Mouse (Mus musculus) liver, postnatal 0 days (tissue): Measurements from ENCODE around the gene Crybb1. TPM values are rescaled to one million over a fixed set of nuclear protein-coding genes. Genes with fewer than 3 reads are reported as not detected.

ENCODE experiments used
- ATAC-seq: fragments of 200-750 bp; cut with Nextera tagmentation; 2 replicates; pipeline ENCODE4 v1.8.0; 2017; ENCODE audit warnings: mild to moderate bottlenecking, moderate library complexity
- DNase-seq: peaks from one replicate; pipeline ENCODE4 v3.0.0-alpha.2; 2016
- H3K27ac ChIP-seq: fragments of 300-500 bp; sonication (generic); 2 replicates; pipeline ENCODE4 v1.5.1; 2014; ENCODE audit warnings: antibody characterized with exemption, moderate library complexity, mild to moderate bottlenecking, low read depth
- H3K27me3 ChIP-seq: fragments of 300-500 bp; sonication (generic); 2 replicates; pipeline ENCODE4 v1.6.1; 2014; ENCODE audit warnings: low read length, control low read depth, mixed read lengths; ENCODE audit not compliant: insufficient read depth
- H3K36me3 ChIP-seq: fragments of 300-500 bp; sonication (generic); replicated peaks from 2 replicates; pipeline ENCODE4 v1.6.1; 2014; ENCODE audit warnings: mild to moderate bottlenecking, control low read depth, low read length, moderate library complexity, mixed read lengths; ENCODE audit not compliant: insufficient read depth
- H3K4me1 ChIP-seq: fragments of 300-500 bp; sonication (generic); 2 replicates; pipeline ENCODE4 v1.6.1; 2014; ENCODE audit warnings: antibody characterized with exemption, mild to moderate bottlenecking, control low read depth; ENCODE audit not compliant: insufficient read depth
- H3K4me2 ChIP-seq: fragments of 300-500 bp; sonication (generic); 2 replicates; pipeline ENCODE4 v1.6.1; 2014; ENCODE audit warnings: low read depth, mild to moderate bottlenecking, low read length, moderate library complexity, mixed read lengths
- H3K4me3 ChIP-seq: fragments of 300-500 bp; sonication (generic); 2 replicates; pipeline ENCODE4 v1.5.1; 2014; ENCODE audit warnings: low read depth, low read length
- H3K9ac ChIP-seq: fragments of 300-500 bp; sonication (generic); replicated peaks from 2 replicates; pipeline ENCODE4 v1.6.1; 2014; ENCODE audit warnings: mild to moderate bottlenecking, moderate library complexity
- H3K9me3 ChIP-seq: fragments of 300-500 bp; sonication (generic); 2 replicates; pipeline ENCODE4 v1.6.1; 2016; ENCODE audit warnings: mild to moderate bottlenecking, control low read depth, low read length, mixed read lengths
- CTCF ChIP-seq: sonication (generic); IDR thresholded peaks from 2 replicates; pipeline ENCODE4 v1.5.1; 2016; ENCODE audit warnings: antibody characterized with exemption, low read depth
- EP300 ChIP-seq: IDR thresholded peaks from 2 replicates; pipeline ENCODE4 v1.6.1; 2016; ENCODE audit warnings: antibody characterized with exemption, low read depth, mild to moderate bottlenecking
- WGBS: fragments of 180-500 bp; shearing (Covaris S2); extraction: QIAGEN DNeasy Blood & Tissue Kit; methylation state at CpG from one replicate; pipeline ENCODE4 v1.1.7; 2014; ENCODE audit not compliant: insufficient replicate concordance; 5-methylcytosine and 5-hydroxymethylcytosine counted together
- polyA plus RNA-seq: library from polyadenylated mRNA; unstranded; fragments of >200 nt; fragmentation: Nextera tagmentation; extraction: Ambion mirVana; gene quantifications from 2 replicates; pipeline ENCODE4 v1.2.1, GENCODE M21; 2015

Gene Crybb1
- polyA plus RNA-seq, 1 experiment from 2014 or later = 0.33 TPM

- no peaks in the 10 kb centered on the region for H3K9me3 ChIP-seq
- no peak overlapping the region for H3K27ac ChIP-seq
- TF ChIP-seq CTCF (no peak), EP300 (no peak)
- H3K4me3 ChIP-seq = no peak overlapping the region
- WGBS = 63% methylated on average over 4 of the region's 4 CpGs
- no peaks in the 10 kb centered on the region for H3K36me3 ChIP-seq
- no peaks in the 10 kb centered on the region for H3K27me3 ChIP-seq
- H3K4me2 ChIP-seq = no peak overlapping the region
- no peak overlapping the region for H3K9ac ChIP-seq
- DNase-seq (no peak), ATAC-seq (no peak)
- H3K4me1 ChIP-seq = 0 out of 2 replicates have a peak, but pooled peaks cover 5% of the 10 kb centered on the region
Measured at GRCm38 (mm10) chr5:112218679-112219078, 36.9 kb upstream of the Crybb1 start.

DNA sequence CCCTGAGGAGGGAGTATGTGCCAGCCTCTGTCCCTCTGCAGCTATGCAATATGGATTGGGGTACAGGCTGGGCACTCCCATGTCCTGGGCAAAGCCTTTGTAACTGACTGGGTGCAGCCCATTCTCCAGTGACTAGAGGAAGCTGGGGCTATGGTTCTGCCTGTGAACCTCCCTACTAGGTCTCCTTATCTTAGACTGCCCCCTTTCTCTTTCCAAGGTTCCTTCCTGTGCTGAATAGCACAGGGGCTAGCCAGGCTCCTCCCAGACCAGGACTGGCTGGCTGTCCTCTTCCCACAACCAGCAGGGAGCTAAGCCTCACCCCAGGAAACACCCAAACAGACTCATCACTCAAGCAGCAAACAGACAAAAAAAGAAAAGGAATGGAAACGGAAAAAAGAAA, 36.2 kb upstream of the Crybb1 start:
- 18% methylated on average over 1 of the region's 1 CpGs for WGBS
- ATAC-seq = 0 out of 2 replicates have a peak, but pooled peaks have one; percentile 23
- H3K27me3 ChIP-seq = 0 out of 2 replicates have a peak, but pooled peaks cover 5% of the 10 kb centered on the region

GRCm38 (mm10) chr5:112220203-112220602, 35.4 kb upstream of the Crybb1 start:
- H3K4me1 ChIP-seq = 0 out of 2 replicates have a peak, but pooled peaks cover 5% of the 10 kb centered on the region
- H3K27ac ChIP-seq = no peak overlapping the region
- H3K36me3 ChIP-seq = no peaks in the 10 kb centered on the region
- DNase-seq = no peak
- ATAC-seq = no peak
- no peak for TF ChIP-seq EP300
- TF ChIP-seq CTCF = no peak
- 38% methylated on average over 7 of the region's 8 CpGs for WGBS
- H3K9me3 ChIP-seq = no peaks in the 10 kb centered on the region
- no peak overlapping the region for H3K4me2 ChIP-seq
- H3K27me3 ChIP-seq = 0 out of 2 replicates have a peak, but pooled peaks cover 7% of the 10 kb centered on the region
- no peak overlapping the region for H3K9ac ChIP-seq
- H3K4me3 ChIP-seq = no peak overlapping the region

More for the DNA sequence above, 36.2 kb upstream of the Crybb1 start:
- no peak for DNase-seq
- H3K4me1 ChIP-seq = 0 out of 2 replicates have a peak, but pooled peaks cover 5% of the 10 kb centered on the region
- no peaks in the 10 kb centered on the region for H3K9me3 ChIP-seq
- no peak overlapping the region for H3K27ac ChIP-seq
- no peaks in the 10 kb centered on the region for H3K36me3 ChIP-seq
- H3K4me3 ChIP-seq = no peak overlapping the region
- TF ChIP-seq EP300 = no peak
- 0 out of 2 replicates have a peak, but pooled peaks have one; percentile 2 for TF ChIP-seq CTCF
- H3K9ac ChIP-seq = no peak overlapping the region
- H3K4me2 ChIP-seq = no peak overlapping the region

- DNase-seq (no peak), ATAC-seq (no peak)
- TF ChIP-seq CTCF = no peak
- TF ChIP-seq EP300 = no peak
- Histone ChIP-seq H3K36me3 (no peaks in the 10 kb centered on the region), H3K4me2 (no peak overlapping the region), H3K27ac (no peak overlapping the region), H3K4me1 (0 out of 2 replicates have a peak, but pooled peaks cover 2% of the 10 kb centered on the region), H3K9me3 (no peaks in the 10 kb centered on the region), H3K9ac (no peak overlapping the region), H3K4me3 (no peak overlapping the region), H3K27me3 (peaks cover 52% of the 10 kb centered on the region)
- 62% methylated on average over 6 of the region's 6 CpGs for WGBS
Measured at GRCm38 (mm10) chr5:112225591-112225990, 30.0 kb upstream of the Crybb1 start.

GRCm38 (mm10) chr5:112227354-112227753, 28.3 kb upstream of the Crybb1 start:
- H3K27me3 ChIP-seq = peaks cover 52% of the 10 kb centered on the region
- no peak overlapping the region for H3K9ac ChIP-seq
- WGBS = 1% methylated on average over 30 of the region's 30 CpGs
- H3K36me3 ChIP-seq = no peaks in the 10 kb centered on the region
- TF ChIP-seq EP300 (no peak), CTCF (no peak)
- 0 out of 2 replicates have a peak, but pooled peaks cover 2% of the 10 kb centered on the region for H3K4me1 ChIP-seq
- DNase-seq (no peak), ATAC-seq (no peak)
- H3K27ac ChIP-seq = no peak overlapping the region
- peak overlapping the region; percentile 15; the same call in 1 of the 2 replicates for H3K4me3 ChIP-seq
- H3K9me3 ChIP-seq = no peaks in the 10 kb centered on the region
- no peak overlapping the region for H3K4me2 ChIP-seq

DNA sequence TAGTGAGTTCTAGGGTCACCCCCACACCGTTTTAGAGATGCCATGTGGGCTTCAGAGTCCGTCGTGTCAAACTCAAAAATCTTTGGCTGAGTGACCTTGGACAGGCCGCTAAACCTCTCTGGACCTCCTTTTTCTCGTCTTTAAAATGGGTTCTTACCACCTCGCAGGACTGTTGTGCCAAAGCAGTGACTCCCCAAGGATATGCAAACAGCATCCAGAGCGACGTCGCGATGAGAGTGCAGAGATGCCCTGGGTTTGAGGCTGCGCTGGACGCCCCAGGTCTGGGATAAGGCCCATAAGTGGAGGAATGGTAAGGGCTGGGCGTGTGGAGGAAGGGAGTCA, 27.7 kb upstream of the Crybb1 start:
- Histone ChIP-seq H3K4me1 (0 out of 2 replicates have a peak, but pooled peaks cover 2% of the 10 kb centered on the region), H3K27ac (no peak overlapping the region), H3K4me2 (no peak overlapping the region), H3K9ac (no peak overlapping the region), H3K36me3 (no peaks in the 10 kb centered on the region), H3K27me3 (peaks cover 52% of the 10 kb centered on the region), H3K4me3 (no peak overlapping the region), H3K9me3 (no peaks in the 10 kb centered on the region)
- ATAC-seq = no peak
- DNase-seq = no peak
- TF ChIP-seq EP300 = no peak
- TF ChIP-seq CTCF = no peak
- 4% methylated on average over 13 of the region's 13 CpGs for WGBS
